8 mouse cellular contexts compared by ENCODE assay signal in genomic region chr11:95513461-95514297, GRCm38 (mm10). TPM values are rescaled to one million over a fixed set of nuclear protein-coding genes. Genes with fewer than 3 reads are reported as not detected.
DNase-seq lines count a peak whose midpoint lies in the region; ATAC-seq lines count a peak whose summit lies in the region.

No protein-coding gene starts in this region.

- peaks cover 20% of the 10 kb centered on the region for H3K4me1 ChIP-seq in hindbrain, embryonic 11.5 days (replicated peaks; ENCODE audit: control insufficient read depth, insufficient read depth, low read length)
- peaks cover 52% of the 10 kb centered on the region for H3K4me1 ChIP-seq in midbrain, embryonic 10.5 days

- no peak overlapping the region for H3K27ac ChIP-seq in hindbrain, embryonic 11.5 days (ENCODE audit: low read depth, low read length)
- H3K27ac ChIP-seq in midbrain, embryonic 10.5 days (replicated peaks): peak overlapping the region; percentile 77

- no peaks in the 10 kb centered on the region for H3K36me3 ChIP-seq in hindbrain, embryonic 11.5 days (ENCODE audit: control insufficient read depth, insufficient read depth, low read length)
- no peaks in the 10 kb centered on the region for H3K36me3 ChIP-seq in midbrain, embryonic 10.5 days

- H3K4me2 ChIP-seq in hindbrain, embryonic 11.5 days (replicated peaks; ENCODE audit: low read depth, low read length): peak overlapping the region; percentile 97

- WGBS in hindbrain, embryonic 11.5 days: under 1% methylated on average over 51 of the region's 66 CpGs
- under 1% methylated on average over 63 of the region's 66 CpGs for WGBS in midbrain, embryonic 10.5 days

- peak overlapping the region; percentile 51 for H3K4me3 ChIP-seq in hindbrain, embryonic 11.5 days (ENCODE audit: low read depth, low read length)
- H3K4me3 ChIP-seq in midbrain, embryonic 10.5 days: peak overlapping the region; percentile 70

- no peaks in the 10 kb centered on the region for H3K9me3 ChIP-seq in hindbrain, embryonic 11.5 days (ENCODE audit: control insufficient read depth, low read length)
- H3K9me3 ChIP-seq in midbrain, embryonic 10.5 days (replicated peaks): no peaks in the 10 kb centered on the region

- DNase-seq in adrenal gland, postnatal 14 days: peak; percentile 53
- no peak for DNase-seq in adrenal gland, postnatal 4 days (ENCODE audit: low spot score in 2 of 2)
- DNase-seq in thymus, postnatal 4 days: peak; percentile 21
- DNase-seq in thymus, postnatal 36 days: no peak
- DNase-seq in hindbrain, embryonic 11.5 days (ENCODE audit: low spot score): peak; percentile 54
- DNase-seq in midbrain, embryonic 10.5 days (ENCODE audit: low spot score): peak; percentile 51
- no peak for DNase-seq in thymus, postnatal 10 days (ENCODE audit: low spot score in 2 of 2)

- peak overlapping the region; percentile 48 for H3K9ac ChIP-seq in hindbrain, embryonic 11.5 days (ENCODE audit: low read depth, low read length)

- peak; percentile 26 for ATAC-seq in hindbrain, embryonic 11.5 days (ENCODE audit: low FRiP score)
- no peak for ATAC-seq in activated CD4-positive, CD25-positive, alpha-beta regulatory T cell, adult 4 months

- peaks cover 38% of the 10 kb centered on the region for H3K27me3 ChIP-seq in hindbrain, embryonic 11.5 days (ENCODE audit: control insufficient read depth, insufficient read depth, low read length)
- H3K27me3 ChIP-seq in midbrain, embryonic 10.5 days (ENCODE audit: low read depth, poor library complexity, severe bottlenecking): peaks cover 96% of the 10 kb centered on the region

RNA-seq across cellular contexts. Expression of gene Nxph3, which starts 0.7 kb away (rescaled TPM):
- total RNA-seq in adrenal gland, postnatal 14 days (2021): 2.6 and 3.8 TPM in 2 replicates
- total RNA-seq in adrenal gland, postnatal 4 days (2021): 1 to 10 TPM; 2.2 to 3.2 TPM
- 0.22 and 0.69 TPM in 2 replicates for polyA plus RNA-seq in hindbrain, embryonic 11.5 days (2014; fragmentation: Nextera tagmentation; extraction: Ambion mirVana)
- polyA plus RNA-seq in midbrain, embryonic 10.5 days (2016; fragmentation: Nextera tagmentation; extraction: Ambion mirVana): 0.68 and 0.78 TPM in 2 replicates
- polyA plus RNA-seq in activated CD4-positive, CD25-positive, alpha-beta regulatory T cell, adult 4 months (2017; shearing (Covaris generic)): not detected

Comparison
In these comparisons a context has a peak if more than half of its experiments do, and no peak if none do; other contexts are left out.
1. DNase-seq: peak in adrenal gland, postnatal 14 days (single experiment), thymus, postnatal 4 days (single experiment), hindbrain, embryonic 11.5 days (single experiment) and midbrain, embryonic 10.5 days (single experiment); none in adrenal gland, postnatal 4 days (0 of 2), thymus, postnatal 36 days (0 of 2) and thymus, postnatal 10 days (0 of 2).